Mouse (Mus musculus) urinary bladder, adult 2 months (tissue): ENCODE data around the gene Per3. TPM values are rescaled to one million over a fixed set of nuclear protein-coding genes. Genes with fewer than 3 reads are reported as not detected.
"Not testable (repeated sequence)": the region's sequence is repeated elsewhere in the genome, so short reads cannot be mapped to it uniquely, and the experiment has no call there.

Experiments used
- DNase-seq: peaks from one replicate; pipeline ENCODE4 v3.0.0; 2022; ENCODE audit warnings: low spot score
- polyA plus RNA-seq: library from polyadenylated mRNA; depleted of rRNA; stranded (reverse); fragments of >200 nt; gene quantifications from 2 replicates; pipeline ENCODE4 v1.2.3, GENCODE M21; 2012

Per3 gene
- polyA plus RNA-seq, 1 experiment, result 66.9 TPM

- DNase-seq, result no peak
Measured at GRCm38 (mm10) chr4:151024152-151024551, 20.3 kb downstream of the Per3 start.

GRCm38 (mm10) chr4:151017356-151017755 is 27.1 kb downstream of the Per3 start:
- not testable (repeated sequence) for DNase-seq

DNA sequence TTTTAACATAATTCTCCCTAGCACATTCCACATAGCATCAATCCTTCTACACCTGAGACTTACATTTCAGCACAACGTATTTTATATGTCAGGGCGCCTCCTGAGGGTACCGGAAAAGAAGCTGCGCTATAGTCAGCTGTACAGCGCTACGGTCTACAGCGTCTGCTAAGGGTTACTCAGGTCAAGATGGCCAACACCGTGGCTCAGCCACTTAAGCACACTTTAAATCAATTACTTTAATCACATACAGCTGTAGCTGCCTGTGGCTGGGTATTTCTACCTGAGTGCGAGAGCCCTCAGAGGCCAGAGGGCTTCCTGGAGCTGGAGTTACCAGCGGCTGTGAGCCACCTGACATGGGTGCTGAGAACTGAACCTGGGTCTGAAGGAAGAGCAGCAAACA is 28.5 kb downstream of the Per3 start:
- no peak for DNase-seq

DNA sequence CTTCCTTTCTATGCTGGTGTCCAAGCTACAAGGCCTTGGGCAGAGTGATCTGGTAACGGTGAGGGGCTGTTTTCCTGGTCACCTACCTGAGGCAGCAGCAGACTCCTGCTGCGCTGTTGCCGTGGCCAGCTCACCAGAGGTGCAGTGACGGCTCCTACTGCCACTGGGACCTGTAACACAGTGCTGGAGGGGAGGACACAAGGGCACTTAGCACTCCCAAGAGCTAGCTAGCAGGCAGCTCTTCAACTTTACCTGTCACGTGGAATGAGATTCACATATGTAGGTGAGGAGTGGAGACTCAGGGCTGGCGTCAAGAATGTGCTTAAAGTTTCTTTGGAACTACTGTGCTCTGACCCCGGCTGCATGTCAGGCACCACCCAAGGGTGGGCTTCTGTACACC is 34.1 kb downstream of the Per3 start:
- no peak for DNase-seq

DNA sequence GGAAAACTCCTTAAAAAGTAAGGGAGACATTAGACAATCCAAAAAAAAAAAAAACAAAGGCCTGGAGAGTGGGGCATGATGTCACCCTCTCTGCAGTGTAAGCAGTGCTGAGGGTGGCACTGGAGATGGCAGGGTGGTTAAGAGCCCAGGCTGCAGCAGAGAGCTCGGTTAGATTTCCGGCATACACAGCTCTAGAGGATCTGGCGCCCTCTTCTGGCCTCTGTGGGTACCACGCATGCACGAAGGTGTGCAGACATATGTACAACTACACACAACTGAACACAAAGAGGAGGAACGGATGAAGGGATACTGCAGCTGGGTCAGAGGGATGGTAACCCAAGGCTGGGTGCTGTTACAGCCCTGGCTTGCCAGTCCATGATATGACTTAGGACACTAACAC is 37.5 kb downstream of the Per3 start:
- no peak for DNase-seq

DNA sequence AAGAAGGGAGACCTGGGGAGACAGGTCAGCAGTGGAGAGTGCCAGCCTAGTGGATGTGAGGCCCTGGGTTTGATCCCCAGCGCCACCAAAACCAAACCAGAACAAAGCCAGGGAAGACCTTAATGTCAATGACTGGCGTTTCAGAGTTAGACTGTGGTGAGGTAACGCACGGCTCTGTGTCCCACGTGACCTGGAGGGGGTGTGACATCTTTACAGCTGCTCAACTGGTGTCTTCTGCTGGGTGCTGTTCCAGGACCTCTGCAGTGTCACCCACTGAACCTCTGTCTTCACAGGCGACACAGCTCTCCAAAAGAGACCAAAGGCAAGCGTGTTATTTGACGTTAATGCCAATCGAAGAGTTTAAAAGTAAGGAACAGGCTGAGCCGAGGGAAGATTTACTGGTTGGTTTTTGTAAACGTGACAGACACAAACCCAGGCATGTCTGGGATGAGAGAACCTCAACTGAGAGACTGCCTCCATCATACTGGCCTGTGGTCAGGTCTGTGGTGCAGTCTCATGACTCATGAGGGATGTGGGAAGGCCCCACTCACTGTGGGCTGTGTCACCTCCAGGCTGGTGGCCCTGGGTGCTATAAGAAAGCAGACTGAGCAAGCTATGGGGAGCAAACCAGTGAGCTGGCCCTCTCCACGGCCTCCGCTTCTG is 38.7 kb downstream of the Per3 start:
- DNase-seq, result no peak

- no peak for DNase-seq
Measured at GRCm38 (mm10) chr4:151001397-151001796, 43.1 kb downstream of the Per3 start.

- no peak for DNase-seq
Measured at GRCm38 (mm10) chr4:150998626-150999025, 45.8 kb downstream of the Per3 start.

DNA sequence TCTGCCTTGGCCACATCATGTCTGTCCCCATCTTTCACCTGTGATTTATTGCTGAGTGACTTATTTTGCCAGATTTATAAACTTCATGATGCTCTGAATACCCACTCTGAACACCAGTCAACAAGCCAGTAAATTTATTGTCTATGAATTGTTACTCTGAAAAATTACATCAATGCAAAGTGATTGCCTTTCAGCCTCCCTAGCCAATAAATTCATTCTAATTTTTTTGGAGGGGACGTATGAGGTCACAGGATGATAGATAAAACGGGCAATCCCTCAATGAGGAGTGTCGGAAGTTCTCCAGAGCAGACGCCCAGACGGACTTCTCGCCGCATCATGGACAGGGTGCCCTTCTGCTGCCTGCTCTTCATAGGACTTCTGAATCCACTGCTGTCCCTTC is 47.7 kb downstream of the Per3 start, which contains the start of gene Uts2:
Gene Uts2, plus strand, starts transcription at position 301 of the 400 bp plus-strand sequence.
- DNase-seq, result no peak

DNA sequence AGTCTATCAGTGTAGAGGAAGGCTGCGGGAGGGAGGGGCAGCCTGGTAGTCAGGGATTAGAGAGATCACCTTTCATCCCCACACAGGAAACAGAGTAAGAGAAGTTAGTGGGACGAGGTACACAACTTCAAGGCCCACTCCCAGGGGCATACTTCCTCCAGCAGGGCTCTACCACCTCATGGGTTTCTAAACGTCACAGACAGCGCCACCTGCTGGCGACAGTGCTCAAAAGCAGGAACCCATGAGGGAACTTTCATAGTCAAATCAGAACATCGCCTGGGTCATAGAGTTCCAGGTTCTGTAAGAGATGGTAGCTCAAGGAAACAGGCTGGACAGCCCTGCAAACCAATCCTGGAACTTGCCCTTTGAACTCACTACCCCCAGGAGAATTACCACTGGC is 54.3 kb downstream of the Per3 start:
- DNase-seq, result no peak

DNA sequence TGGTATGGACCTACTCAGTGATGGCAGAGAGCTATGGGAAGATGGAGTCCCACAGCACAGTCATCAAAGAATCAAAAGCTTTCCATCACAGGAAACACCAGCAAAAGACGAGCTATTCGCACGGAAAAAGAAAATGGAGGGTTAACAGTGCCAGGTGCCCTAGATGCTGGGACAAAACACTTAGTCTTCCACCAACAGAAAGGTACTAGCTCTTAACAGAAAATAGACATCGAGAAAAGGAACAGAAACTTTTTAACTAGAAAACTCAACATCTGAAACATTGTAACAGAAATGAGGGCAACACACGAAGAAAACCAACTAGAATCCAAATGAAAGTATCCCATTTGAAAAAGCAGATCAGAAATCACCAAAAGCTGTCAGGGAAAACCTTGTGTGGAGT is 64.3 kb downstream of the Per3 start:
- no peak for DNase-seq

GRCm38 (mm10) chr4:150979455-150979854 is 65.0 kb downstream of the Per3 start:
- no peak for DNase-seq

DNA sequence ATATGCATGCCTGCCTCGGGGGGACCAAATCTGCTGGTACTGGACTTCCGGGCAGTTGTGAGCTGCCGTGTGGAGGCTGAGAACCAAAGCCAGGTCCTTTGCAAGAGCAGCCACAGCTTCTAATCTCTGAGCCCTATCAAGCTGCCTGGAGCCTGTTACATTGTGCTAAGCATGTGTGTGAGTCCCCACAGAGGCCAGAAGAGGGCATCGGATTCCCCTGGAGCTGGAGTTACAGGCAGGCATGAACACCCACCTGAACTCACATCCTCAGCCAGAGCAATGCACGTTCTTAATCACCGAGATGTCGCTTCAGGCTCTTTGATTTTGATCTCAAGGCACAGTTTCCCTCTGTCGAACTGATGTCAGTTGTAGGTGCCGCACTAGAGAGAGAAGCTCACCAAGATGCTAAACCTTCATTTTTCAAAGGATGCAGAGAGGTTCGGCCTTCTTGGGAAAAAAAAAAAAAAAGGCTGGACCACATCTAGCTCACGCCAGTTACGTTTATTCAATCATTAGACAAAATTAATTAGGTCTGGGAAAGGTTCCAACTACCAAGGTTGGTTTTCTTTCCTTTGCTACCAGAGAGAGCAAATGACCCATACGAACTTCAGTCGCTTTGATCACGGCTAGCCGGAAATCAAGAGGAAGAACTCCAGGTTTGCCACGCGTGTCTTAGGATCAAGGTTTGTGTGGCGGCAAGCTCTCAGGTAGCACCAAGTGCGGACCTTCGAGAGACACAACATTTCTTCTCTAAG is 66.1 kb downstream of the Per3 start:
- DNase-seq, result no peak

- DNase-seq, result no peak
Measured at GRCm38 (mm10) chr4:150975145-150975544, 69.3 kb downstream of the Per3 start.

- DNase-seq, result no peak
Measured at GRCm38 (mm10) chr4:150973264-150973663, 71.2 kb downstream of the Per3 start.

- DNase-seq, result no peak
Measured at GRCm38 (mm10) chr4:150968956-150969355, 75.5 kb downstream of the Per3 start.

DNA sequence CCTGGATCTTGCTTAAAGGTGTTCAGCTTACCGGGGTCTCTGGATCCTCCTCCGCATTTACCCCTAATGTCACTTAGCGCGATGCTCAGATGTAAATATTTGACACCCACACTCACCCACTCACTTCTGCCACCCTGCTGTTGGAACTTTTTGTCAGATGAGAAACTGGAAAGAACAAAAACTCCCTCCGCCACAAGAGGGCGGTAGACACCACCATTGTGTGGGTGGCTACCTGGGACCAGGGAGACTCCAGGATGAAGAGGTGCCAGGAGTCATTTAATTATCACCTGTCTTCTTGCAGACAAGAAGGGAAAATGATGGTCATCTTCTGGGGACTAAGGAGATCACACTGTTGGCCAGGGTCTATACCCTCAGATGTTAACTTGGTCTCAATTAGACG is 77.9 kb downstream of the Per3 start:
- DNase-seq, result peak; percentile 33

- DNase-seq, result no peak
Measured at GRCm38 (mm10) chr4:150965555-150965951, 78.9 kb downstream of the Per3 start.

GRCm38 (mm10) chr4:150964635-150965554 is 79.6 kb downstream of the Per3 start:
- peak; percentile 64 for DNase-seq

DNA sequence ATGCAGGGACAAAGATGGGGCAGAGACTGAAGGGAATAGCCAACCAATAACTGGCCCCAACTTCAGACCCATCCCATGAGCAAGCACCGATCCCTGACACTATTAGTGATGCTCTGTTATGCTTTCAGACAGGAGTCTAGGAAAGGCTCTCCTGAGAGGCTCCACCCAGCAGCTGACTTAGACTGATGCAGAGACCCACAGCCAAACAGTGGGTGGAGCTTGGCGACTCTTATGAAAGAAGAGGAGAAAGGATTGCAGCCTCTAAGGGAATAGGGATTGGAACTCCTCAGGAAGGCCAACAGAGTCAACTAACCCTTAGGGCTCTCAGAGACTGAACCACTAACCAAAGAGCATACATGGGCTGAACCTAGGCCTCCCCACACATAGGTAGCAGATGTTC is 80.8 kb downstream of the Per3 start:
- DNase-seq, result no peak

- DNase-seq, result no peak
Measured at GRCm38 (mm10) chr4:150962231-150962630, 82.2 kb downstream of the Per3 start.

DNA sequence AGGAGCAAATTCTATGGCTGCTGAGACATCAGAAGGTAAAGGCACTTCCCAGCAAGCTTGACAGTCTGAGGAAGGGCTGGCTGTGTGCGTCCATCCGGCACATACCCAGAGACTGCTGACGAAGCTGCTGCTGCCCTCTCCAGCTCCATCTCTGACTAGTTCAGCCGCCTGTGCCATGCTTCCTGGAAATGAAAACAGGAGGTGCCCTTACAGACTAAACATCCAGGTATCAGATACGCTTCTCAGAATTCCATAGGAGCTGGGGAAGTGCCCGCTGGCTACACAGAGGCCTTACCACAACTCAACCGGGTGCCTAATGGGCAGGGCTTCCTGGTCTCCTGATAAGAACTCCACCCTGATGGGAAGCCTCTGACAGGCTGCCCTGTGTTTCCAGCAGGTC is 85.9 kb downstream of the Per3 start:
- DNase-seq, result no peak
